Mouse (Mus musculus): ENCODE results near the gene Enox1. TPM values are rescaled to one million over a fixed set of nuclear protein-coding genes. Genes with fewer than 3 reads are reported as not detected.
A peak's percentile ranks its signal among the peaks of the same experiment; 100 is the strongest.

Gene Enox1
- polyA plus RNA-seq, 1 experiment from 2014 or later, result 9.7 TPM

DNA sequence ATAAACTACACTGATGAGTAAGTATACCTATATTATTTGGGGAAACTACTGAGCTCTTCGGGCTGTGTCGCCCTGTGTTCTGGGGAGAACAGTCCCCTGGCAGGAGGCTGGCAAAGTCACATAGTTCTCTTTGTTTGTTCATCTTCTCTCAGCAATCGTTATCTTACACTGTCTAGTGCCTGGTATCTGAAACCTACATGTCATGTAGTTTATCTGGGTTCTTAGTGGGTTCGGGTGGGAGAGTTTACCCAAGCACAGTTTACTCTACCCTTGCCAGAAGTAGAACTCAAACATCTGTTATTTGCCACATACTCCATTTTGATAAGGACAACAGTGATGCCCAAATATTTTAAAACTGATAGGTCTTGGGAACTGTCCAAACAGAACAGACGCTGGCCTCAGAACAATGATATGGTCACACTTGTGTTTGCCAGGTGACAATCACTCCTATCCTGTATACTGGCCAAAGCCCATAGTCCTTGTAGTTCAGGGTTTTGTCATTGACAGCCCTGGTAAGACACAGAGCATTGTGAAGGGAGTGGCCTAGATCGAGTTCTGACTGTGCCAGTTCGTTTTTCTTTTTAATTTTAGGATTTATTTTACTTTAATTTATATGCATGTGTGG, 401.0 kb downstream of the Enox1 start:
- DNase-seq (ENCODE audit: low spot score), result no peak
- 96% methylated on average over 7 of the region's 7 CpGs for WGBS
- no peaks in the 10 kb centered on the region for H3K27me3 ChIP-seq (ENCODE audit: low read depth, poor library complexity, severe bottlenecking)
- H3K9me3 ChIP-seq (replicated peaks), result no peaks in the 10 kb centered on the region
- no peaks in the 10 kb centered on the region for H3K36me3 ChIP-seq
- no peak overlapping the region for H3K4me3 ChIP-seq
- H3K4me1 ChIP-seq, result peaks cover 7% of the 10 kb centered on the region; the same call in 1 of the 2 replicates
- H3K27ac ChIP-seq (replicated peaks), result no peak overlapping the region

- H3K36me3 ChIP-seq, result no peaks in the 10 kb centered on the region
- H3K27me3 ChIP-seq (ENCODE audit: low read depth, poor library complexity, severe bottlenecking), result no peaks in the 10 kb centered on the region
- no peak overlapping the region for H3K27ac ChIP-seq (replicated peaks)
- WGBS, result 96% methylated on average over 3 of the region's 3 CpGs
- no peak overlapping the region for H3K4me3 ChIP-seq
- H3K4me1 ChIP-seq, result peaks cover 7% of the 10 kb centered on the region; the same call in 1 of the 2 replicates
- no peaks in the 10 kb centered on the region for H3K9me3 ChIP-seq (replicated peaks)
- DNase-seq (ENCODE audit: low spot score), result no peak
These were observed 402.3 kb downstream of the Enox1 start for GRCm38 (mm10) chr14:77558910-77559309.

GRCm38 (mm10) chr14:77559792-77560191, 403.2 kb downstream of the Enox1 start:
- DNase-seq (ENCODE audit: low spot score), result no peak
- Histone ChIP-seq H3K4me1 (peaks cover 7% of the 10 kb centered on the region; the same call in 1 of the 2 replicates), H3K36me3 (no peaks in the 10 kb centered on the region), H3K27ac (replicated peaks) (no peak overlapping the region), H3K9me3 (replicated peaks) (no peaks in the 10 kb centered on the region), H3K27me3 (ENCODE audit: low read depth, poor library complexity, severe bottlenecking) (no peaks in the 10 kb centered on the region), H3K4me3 (no peak overlapping the region)
- WGBS, result 71% methylated on average over 5 of the region's 5 CpGs

DNA sequence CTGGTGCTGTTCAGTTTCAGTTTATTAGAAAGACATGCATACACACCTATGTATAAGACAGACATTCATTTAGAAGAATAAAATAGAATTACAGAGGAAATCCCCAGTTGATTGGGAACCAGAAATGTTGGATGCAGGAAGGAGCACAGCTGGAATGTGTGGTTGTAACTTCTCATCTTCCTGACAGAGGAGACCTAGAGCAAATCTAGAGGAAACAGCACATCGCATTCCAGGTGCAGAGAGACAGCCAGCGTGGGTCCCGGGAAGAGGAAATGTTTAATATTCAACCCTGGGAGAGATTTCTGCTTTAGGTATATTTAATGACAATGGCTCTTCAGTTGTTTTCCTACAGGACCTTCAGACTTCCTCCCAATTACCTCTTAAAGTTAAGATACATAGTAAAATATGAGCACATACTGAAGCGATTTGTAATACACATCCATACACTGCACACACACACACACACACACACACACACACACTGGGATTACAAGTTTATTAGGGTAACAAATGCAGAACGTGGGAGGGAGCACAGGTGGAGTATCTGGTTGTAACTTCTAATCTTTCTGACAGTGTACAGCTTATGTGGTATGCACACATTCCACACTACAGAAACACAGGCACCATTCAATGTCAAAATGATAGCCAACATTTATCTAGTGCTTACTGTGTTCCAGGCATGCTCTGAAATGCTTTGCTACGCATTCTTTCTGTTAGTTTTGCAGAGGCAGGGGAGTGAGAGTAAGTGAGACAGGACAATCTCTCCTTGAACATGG, 405.4 kb downstream of the Enox1 start:
- H3K36me3 ChIP-seq, result no peaks in the 10 kb centered on the region
- no peak for DNase-seq (ENCODE audit: low spot score)
- peaks cover 7% of the 10 kb centered on the region; the same call in 1 of the 2 replicates for H3K4me1 ChIP-seq
- 85% methylated on average over 6 of the region's 6 CpGs for WGBS
- H3K27ac ChIP-seq (replicated peaks), result no peak overlapping the region
- no peaks in the 10 kb centered on the region for H3K27me3 ChIP-seq (ENCODE audit: low read depth, poor library complexity, severe bottlenecking)
- H3K9me3 ChIP-seq (replicated peaks), result no peaks in the 10 kb centered on the region
- H3K4me3 ChIP-seq, result no peak overlapping the region

GRCm38 (mm10) chr14:77563922-77564321, 407.4 kb downstream of the Enox1 start:
- Histone ChIP-seq H3K4me3 (no peak overlapping the region), H3K27me3 (ENCODE audit: low read depth, poor library complexity, severe bottlenecking) (no peaks in the 10 kb centered on the region), H3K4me1 (peaks cover 7% of the 10 kb centered on the region; the same call in 1 of the 2 replicates), H3K27ac (replicated peaks) (no peak overlapping the region), H3K9me3 (replicated peaks) (no peaks in the 10 kb centered on the region), H3K36me3 (no peaks in the 10 kb centered on the region)
- no peak for DNase-seq (ENCODE audit: low spot score)
- WGBS, result 84% methylated on average over 5 of the region's 5 CpGs

DNA sequence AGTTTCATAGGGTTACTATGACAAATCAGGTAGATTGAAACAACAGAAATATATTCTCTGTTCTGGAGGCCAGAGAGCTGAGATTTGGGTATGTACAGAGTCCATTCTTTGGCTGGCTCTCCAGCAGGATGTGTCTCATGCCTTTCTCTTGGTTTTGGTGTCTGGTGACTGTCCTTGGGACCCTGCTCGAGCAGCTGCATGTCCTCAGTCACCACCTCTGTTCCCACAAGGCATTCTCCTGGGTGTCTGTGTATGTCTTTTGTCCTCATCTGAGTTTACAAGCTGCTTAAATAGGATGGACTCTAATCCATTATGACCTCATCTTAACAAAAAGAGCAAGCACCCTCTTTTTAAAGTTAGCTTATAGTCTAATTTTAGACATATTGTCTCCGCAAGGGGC, 410.6 kb downstream of the Enox1 start:
- H3K9me3 ChIP-seq (replicated peaks), result no peaks in the 10 kb centered on the region
- DNase-seq (ENCODE audit: low spot score), result no peak
- WGBS, result 78% methylated on average over 2 of the region's 2 CpGs
- H3K4me3 ChIP-seq, result no peak overlapping the region
- H3K27me3 ChIP-seq (ENCODE audit: low read depth, poor library complexity, severe bottlenecking), result no peaks in the 10 kb centered on the region
- H3K27ac ChIP-seq (replicated peaks), result no peak overlapping the region
- no peaks in the 10 kb centered on the region for H3K4me1 ChIP-seq
- H3K36me3 ChIP-seq, result no peaks in the 10 kb centered on the region

GRCm38 (mm10) chr14:77574436-77574835, 417.9 kb downstream of the Enox1 start:
- Histone ChIP-seq H3K27ac (replicated peaks) (peak overlapping the region; percentile 46; the same call in 1 of the 2 replicates), H3K9me3 (replicated peaks) (no peaks in the 10 kb centered on the region), H3K36me3 (no peaks in the 10 kb centered on the region), H3K27me3 (ENCODE audit: low read depth, poor library complexity, severe bottlenecking) (no peaks in the 10 kb centered on the region), H3K4me1 (peaks cover 36% of the 10 kb centered on the region), H3K4me3 (no peak overlapping the region)
- DNase-seq (ENCODE audit: low spot score), result no peak
- WGBS, result 29% methylated on average over 3 of the region's 3 CpGs

GRCm38 (mm10) chr14:77576411-77576810, 419.8 kb downstream of the Enox1 start:
- DNase-seq (ENCODE audit: low spot score), result no peak
- H3K4me3 ChIP-seq, result no peak overlapping the region
- 86% methylated on average over 5 of the region's 5 CpGs for WGBS
- no peaks in the 10 kb centered on the region for H3K36me3 ChIP-seq
- H3K27ac ChIP-seq (replicated peaks), result no peak overlapping the region
- H3K9me3 ChIP-seq (replicated peaks), result no peaks in the 10 kb centered on the region
- peaks cover 55% of the 10 kb centered on the region for H3K4me1 ChIP-seq
- H3K27me3 ChIP-seq (ENCODE audit: low read depth, poor library complexity, severe bottlenecking), result no peaks in the 10 kb centered on the region

DNA sequence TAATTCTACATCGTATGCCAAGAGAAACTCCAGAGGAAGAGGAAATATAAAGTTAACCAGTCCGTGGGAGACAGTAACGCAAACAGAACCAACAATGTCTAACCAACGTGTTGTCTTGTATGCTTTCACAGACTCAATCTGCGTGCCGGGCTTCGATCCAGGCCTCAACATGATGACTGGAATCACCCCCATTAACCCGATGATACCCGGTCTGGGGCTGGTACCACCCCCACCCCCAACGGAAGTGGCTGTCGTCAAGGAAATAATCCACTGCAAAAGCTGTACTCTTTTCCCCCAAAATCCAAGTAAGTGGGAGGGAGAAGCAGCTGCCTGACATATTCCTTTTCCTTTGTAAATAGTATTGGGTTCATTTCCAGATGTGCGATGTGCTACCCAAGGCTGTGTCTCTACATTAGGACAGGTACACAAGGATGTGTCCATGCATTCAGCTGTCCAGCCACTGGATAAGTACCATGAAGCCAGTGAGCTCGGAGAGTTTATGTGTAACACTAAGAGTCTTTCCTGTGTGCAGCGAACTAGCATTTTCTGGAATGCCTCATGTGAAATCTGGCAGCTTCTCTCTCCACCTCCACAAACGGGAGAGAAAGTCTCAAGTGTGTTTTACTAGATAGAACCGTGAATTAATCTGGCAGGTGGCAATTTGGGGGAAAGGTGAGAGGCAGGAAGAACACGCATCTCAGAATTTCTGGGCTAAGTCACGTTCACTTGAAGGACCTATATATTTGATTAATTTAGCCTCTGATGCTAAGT, 421.1 kb downstream of the Enox1 start:
- WGBS, result 90% methylated on average over 18 of the region's 18 CpGs
- no peak overlapping the region for H3K4me3 ChIP-seq
- H3K27ac ChIP-seq (replicated peaks), result no peak overlapping the region
- no peaks in the 10 kb centered on the region for H3K36me3 ChIP-seq
- H3K27me3 ChIP-seq (ENCODE audit: low read depth, poor library complexity, severe bottlenecking), result no peaks in the 10 kb centered on the region
- peaks cover 67% of the 10 kb centered on the region for H3K4me1 ChIP-seq
- H3K9me3 ChIP-seq (replicated peaks), result no peaks in the 10 kb centered on the region
- DNase-seq (ENCODE audit: low spot score), result no peak

GRCm38 (mm10) chr14:77578355-77578754, 421.8 kb downstream of the Enox1 start:
- Histone ChIP-seq H3K4me1 (peaks cover 68% of the 10 kb centered on the region), H3K27me3 (ENCODE audit: low read depth, poor library complexity, severe bottlenecking) (no peaks in the 10 kb centered on the region), H3K4me3 (no peak overlapping the region), H3K27ac (replicated peaks) (no peak overlapping the region), H3K36me3 (no peaks in the 10 kb centered on the region), H3K9me3 (replicated peaks) (no peaks in the 10 kb centered on the region)
- WGBS, result 77% methylated on average over 7 of the region's 7 CpGs
- DNase-seq (ENCODE audit: low spot score), result no peak

- Histone ChIP-seq H3K36me3 (no peaks in the 10 kb centered on the region), H3K4me1 (peaks cover 56% of the 10 kb centered on the region), H3K27me3 (ENCODE audit: low read depth, poor library complexity, severe bottlenecking) (no peaks in the 10 kb centered on the region), H3K9me3 (replicated peaks) (no peaks in the 10 kb centered on the region), H3K4me3 (no peak overlapping the region), H3K27ac (replicated peaks) (no peak overlapping the region)
- no peak for DNase-seq (ENCODE audit: low spot score)
- WGBS, result 74% methylated on average over 14 of the region's 14 CpGs
These were observed 423.8 kb downstream of the Enox1 start for GRCm38 (mm10) chr14:77580106-77580936.

DNA sequence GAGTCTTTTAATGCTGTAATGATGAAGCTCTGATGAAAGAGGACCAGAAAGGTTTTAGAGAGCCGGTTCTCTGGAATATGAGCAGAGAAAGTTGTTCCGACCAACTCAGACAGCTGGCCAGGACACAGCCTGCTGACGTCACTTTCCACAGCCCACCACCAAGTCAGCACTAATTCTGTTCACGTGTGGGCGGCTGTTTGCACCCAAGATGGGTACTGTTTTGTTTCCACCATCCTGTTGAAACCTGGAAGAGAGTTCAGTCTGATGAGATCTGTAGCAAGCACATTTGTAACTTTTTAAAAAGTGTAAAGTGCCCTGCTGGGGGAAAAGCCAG, 424.3 kb downstream of the Enox1 start:
- no peak for DNase-seq (ENCODE audit: low spot score)
- Histone ChIP-seq H3K27me3 (ENCODE audit: low read depth, poor library complexity, severe bottlenecking) (no peaks in the 10 kb centered on the region), H3K36me3 (no peaks in the 10 kb centered on the region), H3K9me3 (replicated peaks) (no peaks in the 10 kb centered on the region), H3K27ac (replicated peaks) (no peak overlapping the region), H3K4me1 (peaks cover 50% of the 10 kb centered on the region), H3K4me3 (no peak overlapping the region)
- WGBS, result 47% methylated on average over 5 of the region's 5 CpGs

Data from midbrain, embryonic 10.5 days (tissue).